Mouse (Mus musculus) frontal cortex, adult (tissue): ENCODE measurements around the gene Pabpc4.

Experiments
- ATAC-seq: cut with Nextera tagmentation; 2 replicates; pipeline ENCODE4 v1.9.2; 2017; ENCODE audit warnings: mild to moderate bottlenecking, moderate library complexity, mixed read lengths; ENCODE audit not compliant: low TSS enrichment

Gene Pabpc4

GRCm38 (mm10) chr4:123261721-123262401 is at the start of gene Pabpc4:
Pabpc4 (plus strand) TSS chr4:123262351.
- no peak for ATAC-seq

DNA sequence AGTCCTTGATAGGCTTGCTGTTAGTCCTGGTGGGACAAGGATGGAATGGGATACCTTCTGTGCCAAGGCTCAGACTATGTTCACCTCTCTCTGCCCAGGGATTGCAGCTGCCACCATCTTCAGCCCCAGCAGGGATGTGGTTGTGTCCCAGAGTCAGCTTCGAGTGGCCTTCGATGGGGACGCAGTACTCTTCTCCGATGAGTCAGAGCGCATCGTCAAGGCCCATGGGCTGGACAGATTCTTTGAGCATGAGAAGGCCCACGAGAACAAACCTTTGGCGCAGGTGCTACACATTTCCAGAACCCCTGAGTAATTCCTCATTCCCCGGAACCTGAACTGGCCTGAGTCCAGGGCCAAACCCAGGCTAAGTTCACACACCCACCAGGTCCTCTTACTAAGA is 48.2 kb upstream of the Pabpc4 start:
- no peak for ATAC-seq

- no peak for ATAC-seq
These were observed 46.8 kb upstream of the Pabpc4 start for GRCm38 (mm10) chr4:123215367-123215766.

GRCm38 (mm10) chr4:123216782-123217181 is 45.4 kb upstream of the Pabpc4 start:
- ATAC-seq, result 0 out of 2 replicates have a peak, but pooled peaks have one; percentile 35

GRCm38 (mm10) chr4:123219720-123220357 is 42.3 kb upstream of the Pabpc4 start:
- peak; percentile 81 for ATAC-seq

DNA sequence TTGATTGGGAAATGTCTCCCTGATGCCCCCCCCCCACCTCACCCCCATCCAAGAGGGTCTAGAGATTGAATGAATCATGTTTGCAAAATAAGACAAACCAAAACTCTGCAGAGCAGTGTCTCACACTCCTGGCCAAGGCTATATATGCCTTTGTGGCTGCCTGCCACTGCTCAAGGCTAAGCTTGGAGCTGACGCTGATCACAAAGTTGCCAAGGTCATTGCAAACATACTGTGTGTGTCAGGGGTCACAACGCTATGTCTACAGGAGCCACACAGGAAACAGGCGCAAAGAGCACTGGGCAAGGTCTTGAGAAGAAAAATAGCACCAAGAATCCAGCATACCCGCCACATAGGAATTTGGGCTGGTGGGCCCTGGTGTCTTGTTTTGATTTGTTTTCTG is 41.5 kb upstream of the Pabpc4 start:
- no peak for ATAC-seq

GRCm38 (mm10) chr4:123223309-123223708 is 38.8 kb upstream of the Pabpc4 start:
- ATAC-seq, result no peak

DNA sequence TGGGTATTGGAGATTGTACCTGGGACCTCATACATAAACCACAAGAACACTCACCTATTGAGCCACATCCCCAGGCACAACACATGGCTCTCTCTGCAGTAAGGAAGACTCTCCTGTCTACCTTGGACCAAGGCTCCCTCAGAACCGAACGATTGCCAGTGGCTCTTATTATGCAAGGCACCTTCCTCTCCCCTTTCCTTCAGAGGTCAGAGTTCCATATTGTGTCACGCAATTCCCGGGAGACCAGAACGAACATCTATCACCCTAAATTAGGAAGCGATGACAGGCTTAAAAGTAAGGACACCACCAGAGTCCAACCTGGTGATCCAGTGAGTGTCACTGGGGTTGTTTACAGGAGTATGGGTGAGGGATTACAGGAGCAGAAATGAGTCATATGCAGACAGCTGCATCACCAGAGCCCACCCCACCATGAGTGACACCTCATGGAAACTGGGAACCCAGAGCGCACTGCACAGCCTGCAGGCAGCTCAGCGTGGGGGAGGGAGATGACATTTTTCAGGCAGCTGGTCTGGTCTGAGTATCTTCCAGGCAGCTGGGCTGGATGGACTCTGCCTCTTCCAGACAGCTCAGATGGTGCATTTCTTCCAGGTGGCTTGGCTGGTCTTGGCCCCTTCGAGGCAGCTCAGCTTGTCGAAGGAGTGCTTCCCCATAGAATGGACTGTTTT is 36.3 kb upstream of the Pabpc4 start:
- ATAC-seq, result no peak; the same call in 1 of the 2 replicates

DNA sequence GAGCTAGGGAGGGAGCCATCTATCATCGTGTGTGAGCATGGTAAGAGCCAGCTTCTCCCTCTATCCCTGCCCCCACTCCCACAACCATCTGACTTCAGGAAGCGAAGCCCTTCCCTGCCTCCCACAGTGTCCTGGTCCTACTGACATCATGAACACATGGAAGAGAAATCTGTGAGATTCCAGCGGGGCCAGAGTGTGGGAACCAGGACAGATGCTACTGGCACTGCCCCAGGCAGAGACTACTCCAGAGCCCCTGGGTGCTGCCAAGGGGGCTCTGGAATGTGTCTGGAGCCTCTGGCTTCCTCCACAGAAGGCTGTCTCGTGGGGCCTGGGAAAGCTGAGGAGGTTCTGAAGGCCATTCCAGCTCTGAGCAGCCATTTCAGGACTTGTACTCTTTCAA is 34.4 kb upstream of the Pabpc4 start:
- no peak for ATAC-seq

GRCm38 (mm10) chr4:123228270-123228669 is 33.9 kb upstream of the Pabpc4 start:
- ATAC-seq, result no peak

GRCm38 (mm10) chr4:123229166-123229565 is 33.0 kb upstream of the Pabpc4 start:
- ATAC-seq, result no peak

GRCm38 (mm10) chr4:123232841-123233240 is 29.3 kb upstream of the Pabpc4 start:
- no peak for ATAC-seq

DNA sequence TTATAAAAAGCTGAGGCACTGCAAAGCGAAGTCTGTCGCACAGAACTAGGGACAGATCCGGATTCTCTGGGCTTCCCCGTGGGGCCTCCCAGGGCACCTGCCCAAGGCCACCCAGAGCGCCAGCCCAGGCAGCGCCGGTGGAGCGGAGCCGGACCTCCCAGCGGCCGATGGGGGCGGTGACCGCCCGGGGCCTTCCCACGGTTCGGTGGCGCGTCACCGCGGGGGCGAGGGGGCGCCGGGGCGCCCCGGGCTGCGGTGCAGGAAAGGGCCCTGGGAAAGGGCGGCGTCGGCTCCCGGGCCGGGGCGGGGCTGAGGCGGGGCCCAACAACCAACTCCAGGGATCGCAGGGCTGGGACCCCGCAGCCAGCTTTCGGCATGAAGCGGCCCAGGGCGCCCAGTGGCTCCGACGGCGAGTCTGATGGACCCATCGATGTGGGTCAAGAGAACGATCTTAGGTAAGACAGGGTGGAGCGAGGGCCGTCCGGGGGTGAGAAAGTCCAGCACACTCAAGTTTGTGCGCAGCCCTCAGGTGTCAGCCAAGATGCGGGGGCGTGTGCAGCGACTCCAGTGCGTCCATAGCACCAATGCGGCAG is 28.6 kb upstream of the Pabpc4 start, which contains the start of gene Heyl:
Heyl (plus strand) TSS at position 65 of the 593 bp plus-strand sequence.
- ATAC-seq, result no peak

DNA sequence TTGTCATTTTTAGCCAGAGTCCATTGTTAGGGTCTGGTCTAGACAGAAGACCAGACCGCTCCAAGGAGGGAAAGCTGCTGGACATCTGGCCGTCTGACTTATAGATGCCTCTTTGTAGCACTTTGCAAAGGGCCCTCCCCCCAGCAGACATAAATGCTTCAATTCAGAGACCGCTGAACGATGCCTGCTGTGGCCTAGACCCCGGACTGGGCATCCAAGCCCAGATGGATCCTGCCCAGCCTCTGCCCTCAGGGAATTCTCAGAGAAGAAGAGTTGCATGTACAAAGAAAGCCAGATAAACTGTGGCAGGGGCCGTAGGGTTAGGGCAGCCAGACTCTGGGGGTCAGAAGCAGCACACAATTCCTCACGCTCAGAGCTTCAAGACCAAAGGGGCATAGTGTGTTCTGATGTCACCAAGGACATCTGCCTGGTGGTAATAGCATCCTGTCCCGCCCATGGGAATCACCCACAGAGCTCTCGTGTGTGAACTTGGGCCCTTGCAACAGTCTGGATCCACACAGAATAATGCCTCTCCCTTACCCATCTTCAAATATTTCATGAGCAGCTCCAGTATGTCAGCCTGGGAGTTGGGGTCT is 26.2 kb upstream of the Pabpc4 start:
- ATAC-seq, result no peak

- no peak for ATAC-seq
These were observed 25.6 kb upstream of the Pabpc4 start for GRCm38 (mm10) chr4:123236431-123237031.

GRCm38 (mm10) chr4:123237386-123238266 is 24.5 kb upstream of the Pabpc4 start:
- ATAC-seq, result no peak

GRCm38 (mm10) chr4:123239361-123240203 is 22.6 kb upstream of the Pabpc4 start:
- ATAC-seq, result no peak; the same call in 1 of the 2 replicates

GRCm38 (mm10) chr4:123246221-123246620 is 15.9 kb upstream of the Pabpc4 start:
- no peak for ATAC-seq

DNA sequence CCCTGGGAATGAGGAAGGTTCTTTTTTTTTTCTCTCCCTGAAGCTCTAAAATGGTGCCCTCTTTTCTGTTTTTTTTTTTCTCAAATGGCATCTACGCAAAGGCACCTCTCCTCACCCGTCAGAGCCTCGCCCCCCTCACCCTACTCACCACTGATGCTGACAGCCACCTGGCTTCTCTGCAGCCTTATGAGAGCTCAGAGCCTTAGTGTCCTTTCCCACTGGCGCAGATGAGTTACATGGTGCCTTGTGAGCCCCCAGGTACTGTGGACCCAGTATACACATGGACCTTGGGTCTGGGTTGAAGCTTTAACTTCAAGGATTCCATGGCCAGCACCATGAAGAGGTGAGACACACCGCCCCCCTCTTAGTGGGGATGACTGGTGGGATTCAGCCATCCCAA is 15.5 kb upstream of the Pabpc4 start:
- no peak for ATAC-seq
